Mouse (Mus musculus): ENCODE results near the gene Rab22a. TPM values are rescaled to one million over a fixed set of nuclear protein-coding genes. Genes with fewer than 3 reads are reported as not detected.
"Not testable (repeated sequence)": the region's sequence is repeated elsewhere in the genome, so short reads cannot be mapped to it uniquely, and the experiment has no call there.

The Rab22a gene
- total RNA-seq, 2 experiments from 2014 or later, result 32.7 to 34.4 TPM

- DNase-seq, result no peak
Observed at GRCm38 (mm10) chr2:173664736-173665135, 5.2 kb downstream of the Rab22a start.

GRCm38 (mm10) chr2:173665271-173665670 is 5.7 kb downstream of the Rab22a start:
- no peak for DNase-seq
- intact Hi-C loops (cut with DNase I), result loop anchor here (10.0 kb wide), 2 partner anchors 800 to 1320 kb away; partner anchors contain the start of genes Atp5e and Fam210b

More at GRCm38 (mm10) chr2:173664736-173665135, 5.2 kb downstream of the Rab22a start:
- intact Hi-C loops (cut with DNase I), result loop anchor here (5.0 to 10.0 kb wide), 3 partner anchors 413 to 1320 kb away; partner anchors contain the start of genes Atp5e, Fam210b and Stx16

GRCm38 (mm10) chr2:173666876-173667275 is 7.3 kb downstream of the Rab22a start:
- intact Hi-C loops (cut with DNase I), result loop anchor here (10.0 kb wide), 2 partner anchors 798 to 1322 kb away; partner anchors contain the start of genes Atp5e and Fam210b
- DNase-seq, result no peak

GRCm38 (mm10) chr2:173672328-173672896 is 12.9 kb downstream of the Rab22a start:
- intact Hi-C loops (cut with DNase I), result no loop called here
- no peak for DNase-seq

- DNase-seq, result no peak
- intact Hi-C loops (cut with DNase I), result no loop called here
Observed at GRCm38 (mm10) chr2:173673469-173673868, 13.9 kb downstream of the Rab22a start.

- DNase-seq, result no peak
- intact Hi-C loops (cut with DNase I), result no loop called here
Observed at GRCm38 (mm10) chr2:173678593-173678992, 19.0 kb downstream of the Rab22a start.

- no peak for DNase-seq
- intact Hi-C loops (cut with DNase I), result no loop called here
Observed at GRCm38 (mm10) chr2:173679217-173679616, 19.7 kb downstream of the Rab22a start.

GRCm38 (mm10) chr2:173680153-173680552 is 20.6 kb downstream of the Rab22a start:
- intact Hi-C loops (cut with DNase I), result no loop called here
- DNase-seq, result no peak

- DNase-seq, result no peak
- intact Hi-C loops (cut with DNase I), result no loop called here
Observed at GRCm38 (mm10) chr2:173682773-173683172, 23.2 kb downstream of the Rab22a start.

- intact Hi-C loops (cut with DNase I), result no loop called here
- DNase-seq, result no peak
Observed at GRCm38 (mm10) chr2:173685781-173686361, 26.3 kb downstream of the Rab22a start.

- no peak for DNase-seq
- intact Hi-C loops (cut with DNase I), result no loop called here
Observed at GRCm38 (mm10) chr2:173687363-173687762, 27.8 kb downstream of the Rab22a start.

- DNase-seq, result no peak
- intact Hi-C loops (cut with DNase I), result no loop called here
Observed at GRCm38 (mm10) chr2:173689835-173690234, 30.3 kb downstream of the Rab22a start.

- intact Hi-C loops (cut with DNase I), result no loop called here
- DNase-seq, result no peak
Observed at GRCm38 (mm10) chr2:173691748-173692147, 32.2 kb downstream of the Rab22a start.

GRCm38 (mm10) chr2:173692693-173693092 is 33.1 kb downstream of the Rab22a start:
- no peak for DNase-seq
- intact Hi-C loops (cut with DNase I), result no loop called here

GRCm38 (mm10) chr2:173698850-173699249 is 39.3 kb downstream of the Rab22a start:
- intact Hi-C loops (cut with DNase I), result no loop called here
- DNase-seq, result no peak

GRCm38 (mm10) chr2:173702096-173702866 is 42.7 kb downstream of the Rab22a start:
- peak; percentile 19 to 41 for DNase-seq
- intact Hi-C loops (cut with DNase I), result no loop called here

- DNase-seq, result no peak
- intact Hi-C loops (cut with DNase I), result no loop called here
Observed at GRCm38 (mm10) chr2:173702867-173703237, 43.3 kb downstream of the Rab22a start.

- intact Hi-C loops (cut with DNase I), result no loop called here
- DNase-seq, result no peak
Observed at GRCm38 (mm10) chr2:173705827-173706551, 46.4 kb downstream of the Rab22a start.

- DNase-seq, result not testable (repeated sequence)
- intact Hi-C loops (cut with DNase I), result loop anchor here (1.0 kb wide), 1 partner anchor 90 kb away; no protein-coding TSS in a partner anchor
Observed at GRCm38 (mm10) chr2:173707626-173708025, 48.1 kb downstream of the Rab22a start.

GRCm38 (mm10) chr2:173710193-173710592 is 50.6 kb downstream of the Rab22a start:
- DNase-seq, result no peak
- intact Hi-C loops (cut with DNase I), result no loop called here

- intact Hi-C loops (cut with DNase I), result no loop called here
- DNase-seq, result no peak
Observed at GRCm38 (mm10) chr2:173712656-173713055, 53.1 kb downstream of the Rab22a start.
